Mouse (Mus musculus) neural tube, embryonic 15.5 days (tissue): Measurements from ENCODE around the gene Bola1. TPM values are rescaled to one million over a fixed set of nuclear protein-coding genes. Genes with fewer than 3 reads are reported as not detected.

Experiments
- ATAC-seq: fragments of 200-750 bp; cut with Nextera tagmentation; 2 replicates; pipeline ENCODE4 v1.8.0; 2017; ENCODE audit warnings: mild to moderate bottlenecking, moderate TSS enrichment, moderate library complexity; ENCODE audit not compliant: low FRiP score
- H3K27ac ChIP-seq: fragments of 300-500 bp; sonication (generic); replicated peaks from 2 replicates; pipeline ENCODE4 v1.5.1; 2015; ENCODE audit warnings: mild to moderate bottlenecking, inconsistent platforms
- H3K27me3 ChIP-seq: fragments of 300-500 bp; sonication (generic); replicated peaks from 2 replicates; pipeline ENCODE4 v1.6.1; 2015; ENCODE audit warnings: inconsistent platforms
- H3K36me3 ChIP-seq: fragments of 300-500 bp; sonication (generic); 2 replicates; pipeline ENCODE4 v1.6.1; 2015; ENCODE audit warnings: inconsistent platforms
- H3K4me1 ChIP-seq: fragments of 300-500 bp; sonication (generic); 2 replicates; pipeline ENCODE4 v1.6.1; 2015; ENCODE audit warnings: inconsistent platforms
- H3K4me2 ChIP-seq: fragments of 300-500 bp; sonication (generic); 2 replicates; pipeline ENCODE4 v1.6.1; 2015; ENCODE audit warnings: inconsistent platforms, mild to moderate bottlenecking, moderate library complexity
- H3K4me3 ChIP-seq: fragments of 300-500 bp; sonication (generic); replicated peaks from 2 replicates; pipeline ENCODE4 v1.5.1; 2015; ENCODE audit warnings: mild to moderate bottlenecking, inconsistent platforms
- H3K9ac ChIP-seq: fragments of 300-500 bp; sonication (generic); replicated peaks from 2 replicates; pipeline ENCODE4 v1.6.1; 2015; ENCODE audit warnings: mild to moderate bottlenecking, inconsistent platforms
- H3K9me3 ChIP-seq: fragments of 300-500 bp; sonication (generic); replicated peaks from 2 replicates; pipeline ENCODE4 v1.6.1; 2016; ENCODE audit warnings: inconsistent platforms
- WGBS: fragments of 180-500 bp; shearing (Covaris S2); methylation state at CpG from one replicate; pipeline ENCODE4 v1.1.7; 2015; ENCODE audit warnings: mixed read lengths; 5-methylcytosine and 5-hydroxymethylcytosine counted together
- microRNA-seq: library from miRNA; unstranded; fragments of <30 nt; microRNA quantifications from one replicate; pipeline ENCODE4, GENCODE M21; 2017
- polyA plus RNA-seq: library from polyadenylated mRNA; unstranded; fragments of >200 nt; fragmentation: Nextera tagmentation; extraction: Ambion mirVana; gene quantifications from 2 replicates; pipeline ENCODE4 v1.2.1, GENCODE M21; 2015

Gene Bola1
- polyA plus RNA-seq, 1 experiment from 2014 or later, result 58.6 TPM

DNA sequence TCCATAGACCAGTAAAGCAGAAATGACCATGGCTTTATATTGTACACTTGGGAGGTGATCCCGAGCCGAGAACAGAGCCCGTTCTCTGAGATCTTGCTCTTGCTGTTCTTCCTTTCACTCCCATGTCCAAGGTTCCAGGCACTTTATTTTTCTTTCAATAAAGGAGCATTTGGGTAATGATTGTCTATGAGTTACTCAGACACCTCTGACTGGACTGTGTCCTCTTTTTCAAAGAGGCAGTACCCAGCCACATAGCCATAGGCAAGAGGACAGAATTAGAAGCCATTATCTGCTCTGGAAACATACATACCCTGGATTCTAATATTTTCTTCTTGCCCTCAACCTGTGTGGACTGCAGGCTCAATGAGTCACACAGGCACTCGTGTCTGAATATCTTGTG is 59.7 kb downstream of the Bola1 start:
- Histone ChIP-seq H3K36me3 (peaks cover 12% of the 10 kb centered on the region), H3K4me1 (peaks cover 32% of the 10 kb centered on the region), H3K9me3 (no peaks in the 10 kb centered on the region), H3K27ac (peak overlapping the region; percentile 78; the same call in 1 of the 2 replicates), H3K27me3 (no peaks in the 10 kb centered on the region), H3K4me2 (0 out of 2 replicates have a peak overlapping the region, but pooled peaks have one; percentile 97), H3K9ac (no peak overlapping the region), H3K4me3 (no peak overlapping the region)
- WGBS, result 77% methylated on average over 4 of the region's 4 CpGs
- ATAC-seq, result no peak

DNA sequence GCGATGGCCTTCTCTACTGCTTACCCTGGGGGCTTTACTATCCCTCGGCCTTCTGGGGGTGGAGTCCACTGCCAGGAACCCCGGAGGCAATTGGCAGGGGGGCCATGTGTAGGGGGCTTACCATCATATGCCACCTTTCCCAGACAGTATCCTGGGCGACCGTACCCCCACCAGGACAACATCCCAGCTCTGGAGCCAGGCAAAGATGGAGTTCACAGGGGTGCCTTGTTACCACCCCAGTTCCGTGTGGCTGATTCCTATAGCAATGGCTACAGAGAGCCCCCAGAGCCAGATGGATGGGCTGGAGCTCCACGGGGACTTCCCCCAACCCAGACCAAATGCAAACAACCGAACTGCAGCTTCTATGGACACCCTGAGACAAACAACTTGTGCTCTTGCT is 64.0 kb downstream of the Bola1 start:
- no peak for ATAC-seq
- Histone ChIP-seq H3K9me3 (no peaks in the 10 kb centered on the region), H3K4me2 (no peak overlapping the region), H3K27ac (no peak overlapping the region), H3K4me3 (no peak overlapping the region), H3K4me1 (peaks cover 5% of the 10 kb centered on the region), H3K36me3 (peaks cover 51% of the 10 kb centered on the region), H3K9ac (no peak overlapping the region), H3K27me3 (no peaks in the 10 kb centered on the region)
- WGBS, result 86% methylated on average over 8 of the region's 8 CpGs

DNA sequence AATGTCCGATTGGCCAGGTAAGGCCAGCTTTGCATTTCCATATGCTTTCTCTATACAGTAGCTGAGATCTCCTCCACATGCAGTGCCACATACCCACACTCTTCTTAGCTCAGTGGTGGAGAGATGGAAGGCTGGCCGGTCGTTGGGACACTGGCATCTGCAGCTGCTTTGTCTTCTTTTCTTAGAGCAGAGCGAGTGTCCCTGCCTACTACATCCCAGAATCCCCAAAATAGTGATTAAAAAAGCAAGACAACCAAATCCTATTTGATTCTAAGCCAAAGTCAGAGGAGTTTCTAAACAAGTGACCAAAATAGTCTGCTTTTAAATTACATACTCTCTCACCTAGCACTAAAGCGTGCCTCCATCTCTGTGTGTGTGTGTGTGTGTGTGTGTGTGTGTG is 66.9 kb downstream of the Bola1 start:
- no peaks in the 10 kb centered on the region for H3K27me3 ChIP-seq
- no peaks in the 10 kb centered on the region for H3K9me3 ChIP-seq
- WGBS, result 96% methylated on average over 5 of the region's 5 CpGs
- H3K9ac ChIP-seq, result no peak overlapping the region
- no peak overlapping the region for H3K4me2 ChIP-seq
- H3K36me3 ChIP-seq, result peaks cover 51% of the 10 kb centered on the region
- no peak overlapping the region for H3K27ac ChIP-seq
- no peaks in the 10 kb centered on the region for H3K4me1 ChIP-seq
- ATAC-seq, result no peak
- H3K4me3 ChIP-seq, result no peak overlapping the region

DNA sequence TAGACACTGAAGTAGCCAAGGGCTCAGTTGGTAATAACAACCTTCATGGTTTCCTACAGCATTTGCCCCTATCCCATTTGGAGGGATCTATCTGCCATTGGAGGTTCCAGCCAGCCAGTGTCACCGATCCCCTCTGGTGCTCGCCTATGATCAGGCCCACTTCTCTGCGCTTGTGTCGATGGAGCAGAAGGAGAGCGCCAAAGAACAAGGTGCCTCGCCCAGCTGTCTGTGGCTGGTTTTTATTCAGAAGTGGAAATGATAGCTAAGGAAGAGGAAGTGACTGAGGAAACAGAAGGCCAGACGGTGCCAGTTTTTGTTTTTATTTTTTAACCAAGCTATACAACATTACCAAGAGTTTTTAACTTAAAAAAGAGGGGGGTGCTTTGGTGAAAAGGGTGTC is 67.7 kb downstream of the Bola1 start:
- H3K36me3 ChIP-seq, result peaks cover 51% of the 10 kb centered on the region
- no peaks in the 10 kb centered on the region for H3K27me3 ChIP-seq
- H3K4me1 ChIP-seq, result no peaks in the 10 kb centered on the region
- no peak overlapping the region for H3K9ac ChIP-seq
- no peak overlapping the region for H3K27ac ChIP-seq
- no peaks in the 10 kb centered on the region for H3K9me3 ChIP-seq
- H3K4me3 ChIP-seq, result no peak overlapping the region
- 93% methylated on average over 7 of the region's 7 CpGs for WGBS
- H3K4me2 ChIP-seq, result no peak overlapping the region
- no peak for ATAC-seq

DNA sequence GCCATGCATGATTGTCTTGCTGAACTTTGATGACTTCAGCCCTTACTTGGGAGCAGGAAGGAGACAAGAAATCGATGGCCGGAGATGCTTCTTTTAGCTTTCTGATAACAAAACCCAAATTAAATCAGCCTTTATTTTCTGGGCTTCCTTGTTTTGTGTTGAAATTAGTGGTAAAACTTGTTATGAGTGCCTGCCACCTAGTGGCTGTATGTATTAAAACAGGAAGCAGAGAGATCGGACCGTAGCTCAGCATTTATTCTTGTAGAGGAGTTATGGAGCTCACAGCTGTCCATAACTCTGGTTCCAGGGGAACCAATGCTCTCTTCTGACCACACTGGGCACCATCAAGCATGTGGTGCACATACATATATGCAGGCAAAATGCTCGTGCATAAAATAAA is 71.6 kb downstream of the Bola1 start:
- no peak overlapping the region for H3K4me3 ChIP-seq
- no peaks in the 10 kb centered on the region for H3K9me3 ChIP-seq
- no peaks in the 10 kb centered on the region for H3K4me1 ChIP-seq
- no peak overlapping the region for H3K9ac ChIP-seq
- no peak overlapping the region for H3K27ac ChIP-seq
- no peaks in the 10 kb centered on the region for H3K27me3 ChIP-seq
- ATAC-seq, result no peak
- H3K36me3 ChIP-seq, result peaks cover 39% of the 10 kb centered on the region
- 25% methylated on average over 5 of the region's 5 CpGs for WGBS
- H3K4me2 ChIP-seq, result no peak overlapping the region

Small RNA genes within 50 kb of the gene (microRNA-seq; reads per million reads assigned to microRNA genes)
- not detected for gene Gm44492
- not detected for gene Gm47311
- not detected for gene Gm47313

Other genes starting within 250 kb of the Bola1 start
- gene Plekho1, start 223.7 kb downstream of the Bola1 start, polyA plus RNA-seq, result 46.7 and 48.6 TPM in 2 replicates
- gene Vps45, start 161.2 kb downstream of the Bola1 start, polyA plus RNA-seq, result 53.8 and 67.8 TPM in 2 replicates
- 10.5 TPM in 2 replicates for gene Otud7b, start 115.2 kb downstream of the Bola1 start, polyA plus RNA-seq
- 12.6 and 13.3 TPM in 2 replicates for gene Mtmr11, start 57.7 kb downstream of the Bola1 start, polyA plus RNA-seq
- gene Sf3b4, start 47.4 kb downstream of the Bola1 start, polyA plus RNA-seq, result 127 and 150 TPM in 2 replicates
- 110 and 136 TPM in 2 replicates for gene Sv2a, start 38.6 kb downstream of the Bola1 start, polyA plus RNA-seq
- 0.47 TPM in 1 of 2 replicates, not detected in the other for gene Hist2h2ab, start 156 bp upstream of the Bola1 start, polyA plus RNA-seq
- gene Hist2h2ac, start 1.2 kb upstream of the Bola1 start, polyA plus RNA-seq, result 0.72 and 3.5 TPM in 2 replicates
- gene Hist2h2be, start 1.4 kb upstream of the Bola1 start, polyA plus RNA-seq, result 4.0 and 4.6 TPM in 2 replicates
- gene Hist2h3c2, start 19.4 kb upstream of the Bola1 start, polyA plus RNA-seq, result 1.3 and 2.5 TPM in 2 replicates
- 32.3 and 35.5 TPM in 2 replicates for gene Hist2h2aa2, start 20.6 kb upstream of the Bola1 start, polyA plus RNA-seq
- gene Hist2h2aa1, start 25.8 kb upstream of the Bola1 start, polyA plus RNA-seq, result 9.8 and 14.3 TPM in 2 replicates
- 0.14 and 0.65 TPM in 2 replicates for gene Hist2h3c1, start 27.0 kb upstream of the Bola1 start, polyA plus RNA-seq
- gene Hist2h4, start 43.6 kb upstream of the Bola1 start, polyA plus RNA-seq, result 4.9 and 5.1 TPM in 2 replicates
- 9.4 and 16.0 TPM in 2 replicates for gene Hist2h3b, start 48.9 kb upstream of the Bola1 start, polyA plus RNA-seq
- gene Hist2h2bb, start 50.0 kb upstream of the Bola1 start, polyA plus RNA-seq, result 0.61 and 3.0 TPM in 2 replicates
- gene Fcgr1, start 74.3 kb upstream of the Bola1 start, polyA plus RNA-seq, result 1.8 and 3.5 TPM in 2 replicates
- gene BC107364, start 232.6 kb upstream of the Bola1 start, polyA plus RNA-seq, result not detected in 2 replicates